Mouse (Mus musculus): ENCODE results near the gene 2010315B03Rik. TPM values are rescaled to one million over a fixed set of nuclear protein-coding genes. Genes with fewer than 3 reads are reported as not detected.

The 2010315B03Rik gene
- 75.3 TPM for polyA plus RNA-seq (2014; fragmentation: Illumina TruSeq; extraction: RNeasy Lipid Tissue Mini Kit (QIAGEN cat#74804); ENCODE audit: low read depth, low replicate concordance)

GRCm38 (mm10) chr9:124312171-124313142, at the start of gene 2010315B03Rik:
2010315B03Rik (minus strand) TSS chr9:124312696.

Other genes starting within 250 kb of the 2010315B03Rik start
- gene Ccr2, start 210.7 kb downstream of the 2010315B03Rik start, polyA plus RNA-seq (2014; fragmentation: Illumina TruSeq; extraction: RNeasy Lipid Tissue Mini Kit (QIAGEN cat#74804); ENCODE audit: low read depth, low replicate concordance): 13.3 TPM
- gene Ccr5, start 191.2 kb downstream of the 2010315B03Rik start, polyA plus RNA-seq (2014; fragmentation: Illumina TruSeq; extraction: RNeasy Lipid Tissue Mini Kit (QIAGEN cat#74804); ENCODE audit: low read depth, low replicate concordance): 5.1 TPM
- 5.7 TPM for gene Ppp2r3d, start 164.2 kb upstream of the 2010315B03Rik start, polyA plus RNA-seq (2014; fragmentation: Illumina TruSeq; extraction: RNeasy Lipid Tissue Mini Kit (QIAGEN cat#74804); ENCODE audit: low read depth, low replicate concordance)
- gene Gm21836, start 181.1 kb upstream of the 2010315B03Rik start, polyA plus RNA-seq (2014; fragmentation: Illumina TruSeq; extraction: RNeasy Lipid Tissue Mini Kit (QIAGEN cat#74804); ENCODE audit: low read depth, low replicate concordance): not detected

Data from adrenal gland, adult 10 weeks (tissue).